Mouse (Mus musculus) neural tube, embryonic 12.5 days (tissue): ENCODE measurements at regions not wholly inside any gene's neighbourhood (a gene's known extent, or its start where the extent isn't known, plus 50 kb on each side); places are given as distances from the start of the nearest gene placed in this dataset.

Experiments
- ATAC-seq: fragments of 200-750 bp; cut with Nextera tagmentation; 2 replicates; pipeline ENCODE4 v1.8.0; 2017; ENCODE audit warnings: low read depth, mild to moderate bottlenecking, moderate TSS enrichment, moderate library complexity; ENCODE audit not compliant: low FRiP score
- H3K27ac ChIP-seq: fragments of 300-500 bp; sonication (generic); 2 replicates; pipeline ENCODE4 v1.5.1; 2016
- H3K27me3 ChIP-seq: fragments of 300-500 bp; sonication (generic); replicated peaks from 2 replicates; pipeline ENCODE4 v1.6.1; 2016; ENCODE audit warnings: mild to moderate bottlenecking
- H3K36me3 ChIP-seq: fragments of 300-500 bp; sonication (generic); 2 replicates; pipeline ENCODE4 v1.6.1; 2016; ENCODE audit warnings: mild to moderate bottlenecking
- H3K4me1 ChIP-seq: fragments of 300-500 bp; sonication (generic); 2 replicates; pipeline ENCODE4 v1.6.1; 2016
- H3K4me2 ChIP-seq: fragments of 300-500 bp; sonication (generic); replicated peaks from 2 replicates; pipeline ENCODE4 v1.6.1; 2016; ENCODE audit warnings: mild to moderate bottlenecking
- H3K4me3 ChIP-seq: fragments of 300-500 bp; sonication (generic); 2 replicates; pipeline ENCODE4 v1.5.1; 2016
- H3K9ac ChIP-seq: fragments of 300-500 bp; sonication (generic); 2 replicates; pipeline ENCODE4 v1.6.1; 2016; ENCODE audit warnings: mild to moderate bottlenecking
- H3K9me3 ChIP-seq: fragments of 300-500 bp; sonication (generic); 2 replicates; pipeline ENCODE4 v1.6.1; 2016; ENCODE audit warnings: mild to moderate bottlenecking
- WGBS: fragments of 180-500 bp; shearing (Covaris S2); methylation state at CpG from one replicate; pipeline ENCODE4 v1.1.7; 2016; 5-methylcytosine and 5-hydroxymethylcytosine counted together

DNA sequence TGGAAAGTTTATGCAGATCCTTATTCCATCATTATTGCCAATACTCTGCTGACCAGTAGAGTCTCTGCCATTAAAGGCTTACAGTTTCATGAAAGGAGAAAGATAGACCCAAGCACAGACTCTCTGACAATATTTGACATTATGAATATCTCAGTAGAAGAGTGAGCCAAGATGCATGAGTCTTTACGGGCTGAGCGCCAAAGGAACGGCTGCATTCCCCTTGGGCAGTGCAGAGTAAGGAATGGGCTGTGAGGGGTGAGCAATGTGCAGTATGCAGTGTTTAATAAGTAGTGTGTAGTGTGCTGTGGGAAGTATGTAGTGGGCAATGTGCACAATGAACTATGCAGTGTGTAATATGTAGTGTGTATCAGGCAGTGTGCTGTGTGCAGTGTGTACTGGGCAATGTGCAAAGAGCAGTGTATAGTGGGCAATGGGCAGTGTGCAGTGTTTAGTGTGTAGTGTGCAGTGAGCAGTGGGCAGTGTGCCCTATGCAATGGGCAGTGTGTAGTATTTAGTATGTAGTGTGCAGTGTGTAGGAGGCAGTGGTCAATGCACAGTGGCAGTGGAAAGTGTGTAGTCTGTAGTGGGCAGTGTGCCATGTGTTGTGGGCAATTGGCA, 671.8 kb downstream of the 5730522E02Rik start:
- WGBS = 92% methylated on average over 3 of the region's 3 CpGs
- Histone ChIP-seq H3K4me1 (no peaks in the 10 kb centered on the region), H3K27ac (no peak overlapping the region), H3K36me3 (no peaks in the 10 kb centered on the region), H3K27me3 (no peaks in the 10 kb centered on the region), H3K9me3 (no peaks in the 10 kb centered on the region), H3K4me3 (no peak overlapping the region), H3K9ac (no peak overlapping the region), H3K4me2 (no peak overlapping the region)
- ATAC-seq = no peak

DNA sequence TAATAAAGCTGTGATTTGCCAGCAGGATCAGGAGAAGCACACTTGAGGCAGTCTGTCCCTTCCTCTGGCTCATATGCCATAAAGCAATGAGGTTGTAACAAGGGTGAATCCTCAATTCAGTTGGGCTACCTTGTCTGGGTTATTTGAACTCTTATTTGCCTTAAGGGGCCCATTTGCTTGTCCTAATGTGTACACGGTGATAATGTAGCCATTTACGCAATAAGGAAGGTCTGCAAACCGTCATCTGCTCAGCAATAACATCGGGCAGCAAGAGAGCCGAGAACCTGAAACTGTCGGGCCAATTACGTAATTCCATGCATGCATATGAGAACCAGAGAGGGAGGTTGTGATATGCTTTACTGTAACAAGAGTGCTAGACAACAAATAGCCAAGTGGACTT, 674.5 kb downstream of the 5730522E02Rik start:
- Histone ChIP-seq H3K4me3 (no peak overlapping the region), H3K9me3 (no peaks in the 10 kb centered on the region), H3K27ac (no peak overlapping the region), H3K36me3 (no peaks in the 10 kb centered on the region), H3K4me1 (peaks cover 3% of the 10 kb centered on the region; the same call in 1 of the 2 replicates), H3K27me3 (no peaks in the 10 kb centered on the region), H3K9ac (no peak overlapping the region), H3K4me2 (no peak overlapping the region)
- 63% methylated on average over 7 of the region's 7 CpGs for WGBS
- no peak for ATAC-seq

DNA sequence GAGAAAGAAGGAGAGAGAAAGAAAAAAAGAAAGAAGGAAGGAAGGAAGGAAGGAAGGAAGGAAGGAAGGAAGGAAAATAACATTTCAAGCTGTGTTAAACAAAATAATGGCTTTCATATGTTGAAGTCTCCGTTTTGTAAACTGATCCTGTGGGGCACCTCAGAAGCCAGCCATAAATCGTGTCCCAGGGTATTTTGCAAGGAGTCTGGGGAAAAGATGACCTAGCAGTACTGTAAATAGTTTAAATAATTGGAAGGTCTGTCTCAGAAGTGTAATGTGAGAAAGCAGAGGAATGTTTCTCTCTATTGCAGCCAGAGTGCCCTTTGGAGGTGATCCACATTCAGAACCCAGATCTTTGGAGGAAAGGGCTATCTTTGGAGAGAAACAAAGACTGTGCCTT, 677.5 kb downstream of the 5730522E02Rik start:
- peaks cover 3% of the 10 kb centered on the region; the same call in 1 of the 2 replicates for H3K4me1 ChIP-seq
- no peak overlapping the region for H3K4me3 ChIP-seq
- no peak overlapping the region for H3K4me2 ChIP-seq
- H3K27me3 ChIP-seq = no peaks in the 10 kb centered on the region
- no peaks in the 10 kb centered on the region for H3K36me3 ChIP-seq
- no peak for ATAC-seq
- 43% methylated on average over 2 of the region's 2 CpGs for WGBS
- no peak overlapping the region for H3K9ac ChIP-seq
- H3K9me3 ChIP-seq = no peaks in the 10 kb centered on the region
- no peak overlapping the region for H3K27ac ChIP-seq

DNA sequence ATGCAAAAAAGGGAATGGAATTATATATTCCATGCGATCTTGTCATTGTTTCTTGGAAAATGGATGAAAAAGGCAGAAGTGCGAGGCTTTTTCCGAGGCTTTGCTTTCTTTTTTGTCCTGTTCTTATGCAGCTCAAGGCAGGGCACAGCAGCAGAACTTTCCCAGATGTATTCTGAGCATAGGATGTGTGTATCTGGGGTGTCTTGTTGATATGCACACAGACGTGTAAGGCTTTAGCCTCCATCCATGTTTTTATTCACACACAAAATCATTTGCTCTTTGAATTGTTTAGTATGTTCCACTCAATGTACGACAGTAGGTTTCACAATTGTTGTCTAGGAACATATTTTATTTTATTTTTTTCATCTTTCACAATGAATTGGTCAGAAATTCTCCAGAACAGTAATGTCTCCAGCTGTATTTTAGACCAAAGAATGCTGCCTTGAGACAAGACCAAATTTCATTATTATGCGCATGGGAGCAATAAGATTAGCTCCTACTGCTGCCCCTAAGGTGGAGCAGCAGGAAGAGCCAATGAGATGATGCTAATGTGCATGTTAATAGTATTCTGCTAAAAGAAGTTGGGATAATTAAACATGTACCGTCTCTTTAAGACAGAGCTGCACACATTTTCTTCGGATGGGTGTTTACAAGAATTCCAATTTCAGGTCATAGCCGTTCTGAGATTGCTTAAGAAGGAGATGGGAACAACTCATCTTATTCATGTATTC, 678.7 kb downstream of the 5730522E02Rik start:
- H3K9ac ChIP-seq = no peak overlapping the region
- H3K4me3 ChIP-seq = no peak overlapping the region
- WGBS = 60% methylated on average over 9 of the region's 9 CpGs
- H3K4me2 ChIP-seq = no peak overlapping the region
- H3K27ac ChIP-seq = peak overlapping the region; percentile 29; the same call in 1 of the 2 replicates
- no peaks in the 10 kb centered on the region for H3K27me3 ChIP-seq
- no peak for ATAC-seq
- H3K36me3 ChIP-seq = no peaks in the 10 kb centered on the region
- H3K9me3 ChIP-seq = no peaks in the 10 kb centered on the region
- peaks cover 3% of the 10 kb centered on the region; the same call in 1 of the 2 replicates for H3K4me1 ChIP-seq

DNA sequence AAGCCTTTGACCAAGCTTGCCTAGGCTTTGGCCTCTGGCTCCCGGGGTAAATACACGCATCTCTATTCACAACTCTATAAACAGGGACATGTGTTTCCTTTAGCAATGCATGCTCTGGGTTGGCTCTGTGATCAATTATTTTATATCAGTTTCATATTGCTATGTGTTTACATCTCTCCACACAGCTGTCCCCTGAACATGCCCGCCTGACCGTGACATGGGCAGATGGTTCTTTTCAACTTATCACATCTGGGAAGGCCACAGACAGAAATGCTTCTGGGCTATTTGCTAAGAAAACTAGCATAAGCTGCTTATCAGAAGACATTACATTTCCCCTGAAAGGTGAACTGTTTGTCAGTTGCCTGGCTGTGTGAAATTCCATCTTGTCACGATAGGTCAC, 682.5 kb downstream of the 5730522E02Rik start:
- Histone ChIP-seq H3K27ac (no peak overlapping the region), H3K4me3 (no peak overlapping the region), H3K4me2 (no peak overlapping the region), H3K9me3 (no peaks in the 10 kb centered on the region), H3K27me3 (no peaks in the 10 kb centered on the region), H3K9ac (no peak overlapping the region), H3K4me1 (peaks cover 3% of the 10 kb centered on the region; the same call in 1 of the 2 replicates), H3K36me3 (no peaks in the 10 kb centered on the region)
- 88% methylated on average over 5 of the region's 5 CpGs for WGBS
- ATAC-seq = no peak

DNA sequence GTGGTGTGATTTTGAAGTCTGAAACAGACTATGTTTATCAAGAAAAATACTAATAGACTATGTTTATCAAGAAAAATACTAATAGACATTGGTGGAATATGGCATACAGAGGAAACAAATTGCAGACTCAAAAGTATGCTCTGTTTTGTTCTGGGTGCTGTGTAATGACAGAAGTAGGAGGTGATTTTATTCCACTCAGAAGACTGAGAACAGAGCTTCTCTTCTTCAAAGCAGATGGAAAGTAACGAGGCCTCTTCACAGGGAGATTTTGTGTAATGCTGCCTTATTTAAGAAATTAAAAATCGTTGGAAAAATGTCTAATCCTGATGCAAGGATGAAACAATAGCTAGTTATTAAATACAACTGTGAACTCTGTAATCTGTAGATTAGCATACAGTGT, 691.7 kb downstream of the 5730522E02Rik start:
- Histone ChIP-seq H3K9me3 (no peaks in the 10 kb centered on the region), H3K36me3 (no peaks in the 10 kb centered on the region), H3K9ac (no peak overlapping the region), H3K27ac (no peak overlapping the region), H3K4me2 (no peak overlapping the region), H3K4me1 (no peaks in the 10 kb centered on the region), H3K27me3 (no peaks in the 10 kb centered on the region), H3K4me3 (no peak overlapping the region)
- 79% methylated on average over 2 of the region's 2 CpGs for WGBS
- no peak for ATAC-seq

DNA sequence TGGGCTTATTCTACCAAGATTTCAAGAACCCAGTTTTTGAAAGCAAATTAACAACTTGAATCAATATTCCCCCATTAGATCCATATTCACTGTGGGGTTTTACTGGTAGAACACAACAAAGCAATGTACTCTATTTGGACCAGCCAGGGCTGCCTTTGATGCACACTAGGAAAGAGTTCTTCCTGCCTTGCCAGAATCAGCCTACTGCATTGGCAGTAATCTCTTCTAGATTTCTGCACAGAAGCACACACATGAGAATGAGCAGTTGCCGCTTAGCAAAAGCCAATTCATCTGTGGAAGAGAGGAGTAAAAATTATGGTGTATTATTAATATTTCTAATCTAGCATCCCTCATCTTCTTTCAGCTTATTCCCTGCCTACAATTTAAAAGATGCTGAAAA, 692.4 kb downstream of the 5730522E02Rik start:
- Histone ChIP-seq H3K27me3 (no peaks in the 10 kb centered on the region), H3K9ac (no peak overlapping the region), H3K4me2 (no peak overlapping the region), H3K27ac (no peak overlapping the region), H3K4me1 (no peaks in the 10 kb centered on the region), H3K9me3 (no peaks in the 10 kb centered on the region), H3K36me3 (no peaks in the 10 kb centered on the region), H3K4me3 (no peak overlapping the region)
- 88% methylated on average over 1 of the region's 1 CpGs for WGBS
- no peak for ATAC-seq

DNA sequence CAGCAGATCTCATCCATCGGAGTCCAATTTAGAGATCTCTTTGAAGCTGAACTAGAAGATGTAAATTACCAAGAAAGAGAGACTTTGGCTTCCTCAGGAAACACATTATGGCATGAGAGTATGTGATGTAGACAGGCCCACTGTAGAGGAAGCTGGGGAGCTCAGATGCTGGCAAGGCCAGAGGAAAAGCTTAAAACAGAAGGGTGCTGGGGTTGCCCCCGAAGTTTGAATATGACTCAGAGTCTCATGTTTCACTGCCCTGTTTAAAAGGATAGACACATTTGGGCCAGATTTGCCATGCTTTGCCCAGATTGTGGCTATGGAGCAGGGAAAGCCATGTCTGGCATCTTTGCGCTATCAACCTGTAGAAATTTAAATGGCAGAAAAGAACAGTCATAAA, 705.1 kb downstream of the 5730522E02Rik start:
- Histone ChIP-seq H3K4me3 (no peak overlapping the region), H3K9ac (no peak overlapping the region), H3K4me2 (no peak overlapping the region), H3K9me3 (no peaks in the 10 kb centered on the region), H3K36me3 (no peaks in the 10 kb centered on the region), H3K27me3 (no peaks in the 10 kb centered on the region), H3K27ac (no peak overlapping the region), H3K4me1 (no peaks in the 10 kb centered on the region)
- 91% methylated on average over 3 of the region's 3 CpGs for WGBS
- ATAC-seq = no peak

DNA sequence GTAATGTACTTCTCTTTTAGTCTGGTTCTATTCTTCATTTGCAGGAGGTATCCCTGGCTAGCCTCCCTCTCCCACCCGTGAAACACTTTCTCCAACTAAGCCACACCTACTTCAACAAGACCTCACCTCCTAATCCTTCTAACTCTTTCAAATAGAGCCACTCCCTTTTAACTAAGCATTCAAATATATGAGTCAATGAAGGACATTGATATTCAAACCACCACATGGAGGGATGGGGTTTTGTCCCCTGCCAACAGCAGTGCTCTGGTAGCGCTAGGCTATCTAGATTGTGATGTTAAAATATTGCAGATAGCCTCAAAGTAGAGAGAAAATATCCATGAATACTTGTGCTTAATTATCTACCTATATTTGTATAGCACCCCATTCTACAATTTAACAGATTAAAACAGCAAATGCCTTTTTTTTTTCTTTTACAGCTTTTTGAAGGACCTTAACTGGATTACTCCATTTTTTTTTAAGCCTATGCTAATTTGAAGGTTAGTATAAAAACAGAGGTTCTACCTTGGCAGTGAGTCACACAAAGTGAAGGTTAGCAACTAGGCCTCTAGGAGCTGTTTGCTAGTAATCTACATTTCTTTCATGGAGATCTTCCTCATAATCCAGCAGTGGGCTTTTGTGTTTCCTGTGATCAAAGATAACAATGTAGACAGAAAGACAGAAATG, 736.7 kb downstream of the 5730522E02Rik start:
- H3K27me3 ChIP-seq = no peaks in the 10 kb centered on the region
- ATAC-seq = no peak
- H3K4me2 ChIP-seq = no peak overlapping the region
- H3K9me3 ChIP-seq = no peaks in the 10 kb centered on the region
- no peaks in the 10 kb centered on the region for H3K36me3 ChIP-seq
- H3K27ac ChIP-seq = no peak overlapping the region
- 53% methylated on average over 2 of the region's 2 CpGs for WGBS
- no peak overlapping the region for H3K4me3 ChIP-seq
- H3K9ac ChIP-seq = no peak overlapping the region
- no peaks in the 10 kb centered on the region for H3K4me1 ChIP-seq

DNA sequence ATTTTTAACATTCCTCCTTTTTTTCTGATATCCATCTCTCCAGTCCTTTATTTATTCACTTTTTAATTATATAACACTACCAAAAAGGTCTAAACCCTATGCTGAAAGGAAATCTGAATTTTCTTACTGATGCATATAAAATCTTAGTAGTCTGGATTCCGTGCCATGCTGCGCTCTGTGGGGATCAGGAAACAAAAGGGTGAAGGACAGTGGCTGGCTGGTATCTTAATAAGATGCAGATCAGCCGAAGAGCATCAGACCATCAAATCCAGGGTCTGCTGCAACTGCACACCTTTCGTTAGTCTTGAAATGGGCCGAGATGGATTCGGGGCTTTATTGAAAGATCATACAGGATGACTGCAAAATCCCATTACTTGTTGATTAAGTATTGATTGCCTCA, 740.7 kb downstream of the 5730522E02Rik start:
- Histone ChIP-seq H3K4me3 (no peak overlapping the region), H3K36me3 (no peaks in the 10 kb centered on the region), H3K27ac (no peak overlapping the region), H3K27me3 (no peaks in the 10 kb centered on the region), H3K9ac (no peak overlapping the region), H3K9me3 (no peaks in the 10 kb centered on the region), H3K4me2 (no peak overlapping the region), H3K4me1 (no peaks in the 10 kb centered on the region)
- ATAC-seq = no peak
- WGBS = 76% methylated on average over 6 of the region's 6 CpGs

DNA sequence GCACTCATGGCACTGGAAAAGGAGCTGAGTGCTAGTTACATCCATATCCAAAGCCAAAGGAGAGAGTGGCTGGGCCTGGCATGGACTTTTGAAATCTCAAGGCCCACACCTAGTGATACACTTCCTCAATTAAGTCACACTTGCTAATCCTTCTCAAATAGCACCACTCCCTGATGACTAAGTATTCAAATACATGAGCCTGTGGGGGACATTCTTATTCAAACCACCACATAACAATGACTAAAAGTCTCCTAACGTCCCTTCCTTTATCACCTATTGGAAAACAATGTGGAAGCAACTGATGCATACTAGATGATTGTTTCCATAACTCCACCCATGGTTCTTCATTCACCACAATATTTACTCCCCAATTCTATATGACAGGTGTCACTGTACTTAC, 773.4 kb downstream of the 5730522E02Rik start:
- no peak for ATAC-seq
- WGBS = 55% methylated on average over 1 of the region's 1 CpGs

DNA sequence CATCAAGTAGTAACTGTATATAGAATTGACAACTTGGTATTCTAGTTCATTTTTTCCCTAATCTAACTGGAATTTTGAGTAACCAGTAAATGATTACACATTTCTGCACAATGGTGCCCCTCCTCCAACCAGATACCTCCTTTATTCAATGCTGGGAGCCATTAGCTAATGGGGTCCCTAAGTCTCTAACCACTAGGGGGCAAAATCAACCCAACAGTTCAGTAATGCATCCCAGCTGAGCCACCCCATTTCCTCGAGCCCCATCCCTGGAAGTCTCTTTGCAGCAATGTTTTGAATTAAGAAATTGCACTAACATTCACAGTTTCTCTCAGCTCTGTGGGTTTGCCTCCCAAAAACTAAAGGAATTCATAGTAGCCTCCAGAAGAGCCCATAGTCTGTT, 774.9 kb downstream of the 5730522E02Rik start:
- ATAC-seq = no peak
- 43% methylated on average over 1 of the region's 1 CpGs for WGBS
- Histone ChIP-seq H3K27ac (no peak overlapping the region), H3K9me3 (no peaks in the 10 kb centered on the region), H3K4me3 (no peak overlapping the region), H3K27me3 (no peaks in the 10 kb centered on the region), H3K9ac (no peak overlapping the region), H3K36me3 (no peaks in the 10 kb centered on the region), H3K4me1 (no peaks in the 10 kb centered on the region), H3K4me2 (no peak overlapping the region)

More for the DNA sequence above, 773.4 kb downstream of the 5730522E02Rik start:
- Histone ChIP-seq H3K27ac (no peak overlapping the region), H3K4me3 (no peak overlapping the region), H3K4me1 (no peaks in the 10 kb centered on the region), H3K9ac (no peak overlapping the region), H3K27me3 (no peaks in the 10 kb centered on the region), H3K4me2 (no peak overlapping the region), H3K9me3 (no peaks in the 10 kb centered on the region), H3K36me3 (no peaks in the 10 kb centered on the region)
